9 mouse cellular contexts compared by ENCODE assay signal in genomic region chr7:70367591-70368267, GRCm38 (mm10). TPM values are rescaled to one million over a fixed set of nuclear protein-coding genes. Genes with fewer than 3 reads are reported as not detected.
A peak's percentile ranks its signal among the peaks of the same experiment; 100 is the strongest.
DNase-seq lines count a peak whose midpoint lies in the region; ATAC-seq and TF ChIP-seq lines count a peak whose summit lies in the region.
"Had no signal": no experiment of that assay in that cellular context is flagged by ENCODE, and none has a peak within 500 bp of the region (broad histone marks: within the 10 kb centered on the region; RNA-seq: fewer than 3 reads in every experiment).

No protein-coding gene starts in this region.

- H3K4me1 ChIP-seq in spleen, adult 2 months (ENCODE audit: control insufficient read depth, insufficient read depth, insufficient read length) = no peaks in the 10 kb centered on the region

- TF ChIP-seq POLR2A in spleen, adult 2 months (IDR thresholded peaks at IDR 0.05; ENCODE audit: low read depth, low read length) = no peak

- H3K36me3 ChIP-seq in spleen, adult 2 months (ENCODE audit: control insufficient read depth, insufficient read depth, low read length) = no peaks in the 10 kb centered on the region

- no peak for DNase-seq in spleen, adult 2 months (ENCODE audit: low read depth in 1 of 2, low spot score in 2 of 2)
- no peak for DNase-seq in spleen, adult 18-20 months
- peak; percentile 7 to 11 for DNase-seq in heart, postnatal 10 days
- DNase-seq in kidney, postnatal 4 days = peak; percentile 75 to 84
- DNase-seq in ovary, postnatal 14 days (ENCODE audit: low spot score) = peak; percentile 32
- no peak for DNase-seq in layer of hippocampus, adult 11-12 months (ENCODE audit: low spot score)
- no peak for DNase-seq in frontal cortex, postnatal 14 days (ENCODE audit: low spot score in 2 of 2)

- 12% methylated on average over 16 of the region's 16 CpGs for WGBS in spleen, adult 2 months

- no peak overlapping the region for H3K4me3 ChIP-seq in spleen, adult 2 months (ENCODE audit: extremely low read depth, insufficient read depth, insufficient read length)

- no peak for ATAC-seq in erythroblast, adult 5-6 weeks (replicated peaks; ENCODE audit: low FRiP score, poor library complexity, severe bottlenecking)

- H3K27ac ChIP-seq in spleen, adult 2 months (ENCODE audit: insufficient read depth, low read length) = peak overlapping the region; percentile 52; the same call in 1 of the 2 replicates

- intact Hi-C loops in heart, postnatal 10 days (cut with DNase I) = loop anchor here (5.0 to 10.0 kb wide), 5 partner anchors 257 to 1500 kb away; no protein-coding TSS in a partner anchor

- H3K27me3 ChIP-seq in spleen, adult 2 months (ENCODE audit: control insufficient read depth, insufficient read depth, low read length) = peaks cover 4% of the 10 kb centered on the region

- no peak for TF ChIP-seq CTCF in spleen, adult 2 months (IDR thresholded peaks at IDR 0.05; ENCODE audit: extremely low read depth, insufficient read depth, insufficient read length, insufficient replicate concordance)

RNA-seq across cellular contexts. Expression of gene Nr2f2, which starts 1.2 kb away (rescaled TPM):
- 84.6 and 134 TPM in 2 replicates for polyA plus RNA-seq in spleen, adult 2 months (2012; rRNA removed)
- total RNA-seq in heart, postnatal 10 days (2021) = 10 to 100 TPM; 25.2 to 30.0 TPM
- total RNA-seq in erythroblast, adult 5-6 weeks (2015; ENCODE audit: low replicate concordance) = not detected in 2 replicates
- total RNA-seq in erythroblast, adult 5-6 weeks (2017; ENCODE audit: low replicate concordance) = not detected in 2 replicates
- total RNA-seq: hematopoietic stem cell, adult 5-6 weeks had no signal

Comparison
In these comparisons a context has a peak if more than half of its experiments do, and no peak if none do; other contexts are left out.
1. DNase-seq: peak in heart, postnatal 10 days (2 of 2), kidney, postnatal 4 days (2 of 2) and ovary, postnatal 14 days (single experiment); none in spleen, adult 2 months (0 of 2), spleen, adult 18-20 months (0 of 2), layer of hippocampus, adult 11-12 months (single experiment) and frontal cortex, postnatal 14 days (0 of 2).
2. RNA of gene Nr2f2, which starts 1.2 kb away (total RNA-seq): 25.2 to 30.0 TPM in heart, postnatal 10 days; not detected in erythroblast, adult 5-6 weeks; every median in the first group is over 10 times any median in the second.